11 mouse cellular contexts compared by ENCODE assay signal in genomic region chr17:79091710-79092109, GRCm38 (mm10).
"Had no signal": no experiment of that assay in that cellular context is flagged by ENCODE, and none has a peak within 500 bp of the region (broad histone marks: within the 10 kb centered on the region; RNA-seq: fewer than 3 reads in every experiment).

No protein-coding gene starts in this region.

- H3K4me1 ChIP-seq: liver, embryonic 15.5 days; midbrain, embryonic 10.5 days; neural tube, embryonic 12.5 days had no signal

- H3K36me3 ChIP-seq: limb, embryonic 10.5 days; liver, embryonic 15.5 days; midbrain, embryonic 10.5 days; neural tube, embryonic 12.5 days had no signal

- H3K27me3 ChIP-seq: liver, embryonic 15.5 days had no signal

- H3K9ac ChIP-seq: liver, embryonic 15.5 days; lung, embryonic 14.5 days; neural tube, embryonic 12.5 days had no signal

- H3K9me3 ChIP-seq: limb, embryonic 10.5 days; liver, embryonic 15.5 days; midbrain, embryonic 10.5 days; neural tube, embryonic 12.5 days had no signal

- DNase-seq: kidney, postnatal 25 days; lung, postnatal 10 days; lung, postnatal 4 days; midbrain, embryonic 14.5 days had no signal

- H3K4me2 ChIP-seq: liver, embryonic 11.5 days; liver, embryonic 15.5 days; lung, embryonic 14.5 days; neural tube, embryonic 12.5 days had no signal

- H3K27ac ChIP-seq: left cerebral cortex, adult 2 months; limb, embryonic 10.5 days; liver, embryonic 15.5 days; midbrain, embryonic 10.5 days; neural tube, embryonic 12.5 days had no signal

- H3K4me3 ChIP-seq: left cerebral cortex, adult 2 months; limb, embryonic 10.5 days; liver, embryonic 15.5 days; midbrain, embryonic 10.5 days; neural tube, embryonic 12.5 days had no signal
